8 mouse cellular contexts compared by ENCODE assay signal in the genomic region with DNA sequence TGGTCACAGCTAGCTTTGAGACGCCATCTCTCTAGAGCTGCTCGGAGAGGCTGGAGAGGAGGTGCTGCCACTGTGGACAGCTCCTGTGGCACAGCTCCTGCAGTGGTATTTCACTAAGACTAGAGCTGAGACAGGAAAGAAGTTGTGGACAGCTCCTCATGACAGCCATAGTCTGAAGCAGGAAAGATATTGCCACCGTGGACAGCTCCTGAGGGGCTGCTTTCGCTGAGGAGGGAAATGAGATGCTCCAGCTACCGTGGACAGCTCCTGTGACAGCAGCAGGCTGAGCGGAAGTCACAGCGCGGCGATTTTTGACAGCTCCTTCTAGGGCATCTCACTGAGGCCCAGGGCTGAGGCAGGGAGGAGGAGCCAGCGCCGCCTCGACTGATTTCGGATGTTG. TPM values are rescaled to one million over a fixed set of nuclear protein-coding genes. Genes with fewer than 3 reads are reported as not detected.
DNase-seq lines count a peak whose midpoint lies in the region; ATAC-seq lines count a peak whose summit lies in the region.

No protein-coding gene starts in this region.

- H3K36me3 ChIP-seq in liver, embryonic 11.5 days (ENCODE audit: control insufficient read depth, insufficient read depth, low read length): no peaks in the 10 kb centered on the region
- H3K36me3 ChIP-seq in stomach, embryonic 16.5 days (ENCODE audit: control insufficient read depth, insufficient read depth, low read length): no peaks in the 10 kb centered on the region

- intact Hi-C loops in gastrocnemius, postnatal 36 days (cut with DNase I): no loop called here

- no peaks in the 10 kb centered on the region for H3K4me1 ChIP-seq in liver, embryonic 11.5 days (replicated peaks; ENCODE audit: control insufficient read depth, insufficient read depth, low read length)
- no peaks in the 10 kb centered on the region for H3K4me1 ChIP-seq in stomach, embryonic 16.5 days (ENCODE audit: control insufficient read depth, insufficient read depth, low read length)

- no peak overlapping the region for H3K4me2 ChIP-seq in liver, embryonic 11.5 days
- H3K4me2 ChIP-seq in stomach, embryonic 16.5 days (ENCODE audit: low read depth, low read length): no peak overlapping the region

- no peaks in the 10 kb centered on the region for H3K9me3 ChIP-seq in liver, embryonic 11.5 days (ENCODE audit: control insufficient read depth, low read length)
- H3K9me3 ChIP-seq in stomach, embryonic 16.5 days (replicated peaks; ENCODE audit: control insufficient read depth, low read length): no peaks in the 10 kb centered on the region

- no peaks in the 10 kb centered on the region; the same call in 1 of the 2 replicates for H3K27me3 ChIP-seq in liver, embryonic 11.5 days (replicated peaks; ENCODE audit: control insufficient read depth, insufficient read depth, low read length)
- H3K27me3 ChIP-seq in stomach, embryonic 16.5 days (ENCODE audit: control insufficient read depth, insufficient read depth, low read length): no peaks in the 10 kb centered on the region

- 6% methylated on average over 13 of the region's 13 CpGs for WGBS in liver, embryonic 11.5 days
- 3% methylated on average over 13 of the region's 13 CpGs for WGBS in stomach, embryonic 16.5 days

- H3K4me3 ChIP-seq in liver, embryonic 11.5 days (ENCODE audit: low read depth, low read length): no peak overlapping the region
- H3K4me3 ChIP-seq in stomach, embryonic 16.5 days (replicated peaks; ENCODE audit: low read length): no peak overlapping the region

- peak; percentile 28 to 39 for DNase-seq in cerebellum, postnatal 25 days
- DNase-seq in cerebellum, adult 11 months: no peak
- peak; percentile 84 for DNase-seq in c-Kit-positive CD71-negative TER-119-negative erythroid progenitor cells, embryonic 14.5 days (ENCODE audit: low read depth)
- peak; percentile 29 to 62 for DNase-seq in gastrocnemius, postnatal 36 days
- peak; percentile 66 for DNase-seq in hindlimb bud, embryonic 11.5 days (ENCODE audit: extremely low spot score, low read depth, low spot score)
- peak; percentile 80 for DNase-seq in liver, embryonic 11.5 days (ENCODE audit: low spot score)

- H3K9ac ChIP-seq in liver, embryonic 11.5 days (ENCODE audit: low read depth, low read length): no peak overlapping the region
- H3K9ac ChIP-seq in stomach, embryonic 16.5 days (ENCODE audit: low read length): no peak overlapping the region

- peak; percentile 86 for ATAC-seq in liver, embryonic 11.5 days (replicated peaks; ENCODE audit: low FRiP score)
- peak; percentile 56; the same call in 1 of the 2 replicates for ATAC-seq in monocyte, adult 5-6 weeks (replicated peaks; ENCODE audit: insufficient number of reproducible peaks, low FRiP score, low TSS enrichment, poor library complexity, severe bottlenecking)
- ATAC-seq in stomach, embryonic 16.5 days (ENCODE audit: insufficient read depth, low FRiP score): peak; percentile 92

- H3K27ac ChIP-seq in liver, embryonic 11.5 days (ENCODE audit: low read depth, low read length): no peak overlapping the region
- no peak overlapping the region for H3K27ac ChIP-seq in stomach, embryonic 16.5 days (ENCODE audit: low read length)

RNA-seq across cellular contexts. Expression of a gene that starts 15.4 kb away (rescaled TPM):
- total RNA-seq in gastrocnemius, postnatal 36 days (2021): 10 to 100 TPM; 10.3 to 10.5 TPM
- 38.8 and 41.6 TPM in 2 replicates for polyA plus RNA-seq in liver, embryonic 11.5 days (2014; fragmentation: Nextera tagmentation; extraction: Ambion mirVana)
- 31.3 to 41.9 TPM (median 40.8 TPM) in 3 replicates for total RNA-seq in monocyte, adult 5-6 weeks (2017)
- polyA plus RNA-seq in stomach, embryonic 16.5 days (2015; fragmentation: Nextera tagmentation; extraction: Ambion mirVana): 37.0 and 42.1 TPM in 2 replicates

RNA-seq across cellular contexts. Expression of a gene that starts 26.4 kb away (rescaled TPM):
- not detected for total RNA-seq in gastrocnemius, postnatal 36 days (2021)
- polyA plus RNA-seq in liver, embryonic 11.5 days (2014; fragmentation: Nextera tagmentation; extraction: Ambion mirVana): 0.08 TPM in 1 of 2 replicates, not detected in the other
- not detected in 3 replicates for total RNA-seq in monocyte, adult 5-6 weeks (2017)
- polyA plus RNA-seq in stomach, embryonic 16.5 days (2015; fragmentation: Nextera tagmentation; extraction: Ambion mirVana): not detected in 2 replicates

RNA-seq across cellular contexts. Expression of a gene that starts 54.8 kb away (rescaled TPM):
- 10 to 100 TPM; 16.2 to 18.9 TPM for total RNA-seq in gastrocnemius, postnatal 36 days (2021)
- polyA plus RNA-seq in liver, embryonic 11.5 days (2014; fragmentation: Nextera tagmentation; extraction: Ambion mirVana): 16.5 and 18.8 TPM in 2 replicates
- total RNA-seq in monocyte, adult 5-6 weeks (2017): 24.5 to 27.2 TPM (median 26.4 TPM) in 3 replicates
- 8.9 and 9.9 TPM in 2 replicates for polyA plus RNA-seq in stomach, embryonic 16.5 days (2015; fragmentation: Nextera tagmentation; extraction: Ambion mirVana)

RNA-seq across cellular contexts. Expression of a gene that starts 54.9 kb away (rescaled TPM):
- 10 to 100 TPM; 11.1 to 11.4 TPM for total RNA-seq in gastrocnemius, postnatal 36 days (2021)
- polyA plus RNA-seq in liver, embryonic 11.5 days (2014; fragmentation: Nextera tagmentation; extraction: Ambion mirVana): 27.1 and 30.1 TPM in 2 replicates
- total RNA-seq in monocyte, adult 5-6 weeks (2017): 33.6 to 48.4 TPM (median 45.4 TPM) in 3 replicates
- polyA plus RNA-seq in stomach, embryonic 16.5 days (2015; fragmentation: Nextera tagmentation; extraction: Ambion mirVana): 13.9 and 15.2 TPM in 2 replicates
